Mouse (Mus musculus) lung, adult 2 months (tissue): ENCODE measurements around the gene Caskin2. TPM values are rescaled to one million over a fixed set of nuclear protein-coding genes. Genes with fewer than 3 reads are reported as not detected.
A peak's percentile ranks its signal among the peaks of the same experiment; 100 is the strongest.
"Not testable (repeated sequence)": the region's sequence is repeated elsewhere in the genome, so short reads cannot be mapped to it uniquely, and the experiment has no call there.

Source experiments
- DNase-seq: peaks from one replicate; pipeline ENCODE4 v3.0.0; 2022
- H3K4me1 ChIP-seq: fragments of 200-500 bp; 2 replicates; pipeline ENCODE4 v1.6.1; 2011; ENCODE audit warnings: low read length; ENCODE audit not compliant: control insufficient read depth, insufficient read depth
- H3K4me3 ChIP-seq: fragments of 200-500 bp; replicated peaks from 2 replicates; pipeline ENCODE3; 2011; ENCODE audit warnings: low read depth, mild to moderate bottlenecking, control low read depth, low read length; ENCODE audit errors: extremely low read depth
- CTCF ChIP-seq: fragments of 200-500 bp; IDR thresholded peaks from 2 replicates; pipeline ENCODE4 v1.5.1; 2011; ENCODE audit warnings: mild to moderate bottlenecking, low read length, control low read depth; ENCODE audit not compliant: insufficient read depth
- POLR2A ChIP-seq: fragments of 200-500 bp; IDR thresholded peaks from 2 replicates; pipeline ENCODE4 v1.6.1; 2011; ENCODE audit warnings: low read depth, mild to moderate bottlenecking, control low read depth, low read length, borderline replicate concordance; ENCODE audit errors: extremely low read depth
- WGBS: fragments of 180-500 bp; shearing (Covaris S2); methylation state at CpG from one replicate; pipeline ENCODE4 v1.1.7; 2018; 5-methylcytosine and 5-hydroxymethylcytosine counted together
- polyA plus RNA-seq: library from polyadenylated mRNA; depleted of rRNA; stranded (reverse); fragments of >200 nt; gene quantifications from 2 replicates; pipeline ENCODE4 v1.2.3, GENCODE M21; 2012

Gene Caskin2
- polyA plus RNA-seq, 1 experiment: 105 TPM

- WGBS: 45% methylated on average over 4 of the region's 4 CpGs
- TF ChIP-seq POLR2A (no peak), CTCF (no peak)
- Histone ChIP-seq H3K4me3 (no peak overlapping the region), H3K4me1 (peaks cover 24% of the 10 kb centered on the region)
- DNase-seq: no peak
These were observed 38.8 kb downstream of the Caskin2 start for GRCm38 (mm10) chr11:115774653-115775052.

DNA sequence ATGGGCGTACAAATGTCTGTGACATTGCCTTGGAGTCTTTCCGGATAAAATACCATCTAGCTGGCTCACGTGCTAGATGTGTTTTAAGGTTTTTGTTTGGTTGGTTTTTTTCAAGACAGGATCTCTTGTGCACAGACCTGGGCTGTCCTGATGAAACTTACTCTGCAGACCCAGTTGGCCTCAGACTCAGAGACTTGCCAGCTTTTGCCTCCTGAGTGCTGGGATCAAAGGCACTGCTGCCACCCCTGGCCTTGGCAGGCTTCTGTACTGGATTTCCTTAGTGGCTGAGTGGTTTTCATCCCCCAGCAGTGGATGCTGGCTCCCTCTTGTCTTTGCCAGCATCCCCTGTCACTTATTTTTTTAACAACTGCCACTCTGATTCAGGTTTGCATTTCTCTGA is 44.5 kb downstream of the Caskin2 start:
- no peak for DNase-seq
- Histone ChIP-seq H3K4me3 (no peak overlapping the region), H3K4me1 (peaks cover 16% of the 10 kb centered on the region)
- WGBS: 49% methylated on average over 3 of the region's 3 CpGs
- TF ChIP-seq CTCF (no peak), POLR2A (no peak)

GRCm38 (mm10) chr11:115766981-115767380 is 46.5 kb downstream of the Caskin2 start:
- 60% methylated on average over 8 of the region's 8 CpGs for WGBS
- H3K4me3 ChIP-seq: no peak overlapping the region
- TF ChIP-seq POLR2A (no peak), CTCF (no peak)
- no peak for DNase-seq
- H3K4me1 ChIP-seq: peaks cover 15% of the 10 kb centered on the region

DNA sequence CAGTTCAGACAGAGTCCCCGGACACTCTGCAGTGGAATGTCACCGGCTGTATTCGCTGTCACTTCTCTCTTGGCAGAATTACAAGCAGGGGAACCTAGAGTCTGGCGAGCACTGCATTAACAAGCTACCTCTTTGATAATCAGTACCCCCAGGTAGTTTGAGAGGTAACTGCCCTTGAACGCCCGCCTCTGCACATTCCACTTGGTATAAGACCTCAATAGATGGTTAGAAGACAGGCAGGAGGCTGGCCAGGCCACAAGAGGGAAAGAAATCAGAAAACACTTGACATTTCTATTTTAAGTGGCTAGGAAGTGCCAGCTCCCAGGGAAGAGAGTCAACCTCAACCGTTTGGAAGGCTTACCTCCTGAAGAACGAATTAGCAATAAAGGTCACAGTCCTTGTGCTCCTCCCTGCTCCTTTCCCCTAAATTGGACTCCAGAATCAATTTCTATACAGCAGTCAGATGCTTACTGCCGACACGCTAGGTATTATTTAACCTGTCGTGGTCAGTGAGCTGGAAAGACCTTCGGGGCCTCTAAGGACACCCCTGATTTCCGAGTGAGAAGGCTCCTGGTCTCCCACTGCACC is 47.0 kb downstream of the Caskin2 start:
- WGBS: 30% methylated on average over 13 of the region's 13 CpGs
- TF ChIP-seq CTCF (no peak), POLR2A (no peak)
- DNase-seq: peak; percentile 66

GRCm38 (mm10) chr11:115765607-115766141 is 47.8 kb downstream of the Caskin2 start:
- DNase-seq: no peak
- peaks cover 14% of the 10 kb centered on the region for H3K4me1 ChIP-seq
- under 1% methylated on average over 34 of the region's 34 CpGs for WGBS

More for the DNA sequence above, 47.0 kb downstream of the Caskin2 start:
- Histone ChIP-seq H3K4me3 (peak overlapping the region; percentile 91), H3K4me1 (peaks cover 15% of the 10 kb centered on the region)

GRCm38 (mm10) chr11:115765103-115765606 is 48.3 kb downstream of the Caskin2 start, which contains the start of gene Tmem94:
Gene Tmem94, plus strand, starts transcription at chr11:115765433.
- TF ChIP-seq CTCF (no peak), POLR2A (no peak; the same call in 1 of the 2 replicates)
- Histone ChIP-seq H3K4me1 (peaks cover 13% of the 10 kb centered on the region), H3K4me3 (peak within 1 kb of the TSS; percentile 91)
- WGBS: under 1% methylated on average over 32 of the region's 32 CpGs
- DNase-seq: peak; percentile 96

More at GRCm38 (mm10) chr11:115765607-115766141, 47.8 kb downstream of the Caskin2 start:
- peak overlapping the region; percentile 91 for H3K4me3 ChIP-seq
- TF ChIP-seq POLR2A (peak; percentile 50; the same call in 1 of the 2 replicates), CTCF (no peak)

- 25% methylated on average over 2 of the region's 2 CpGs for WGBS
- Histone ChIP-seq H3K4me1 (peaks cover 13% of the 10 kb centered on the region), H3K4me3 (no peak overlapping the region)
- no peak for DNase-seq
- no peak for TF ChIP-seq CTCF
- TF ChIP-seq POLR2A: no peak
These were observed 48.7 kb downstream of the Caskin2 start for GRCm38 (mm10) chr11:115764698-115765097.

DNA sequence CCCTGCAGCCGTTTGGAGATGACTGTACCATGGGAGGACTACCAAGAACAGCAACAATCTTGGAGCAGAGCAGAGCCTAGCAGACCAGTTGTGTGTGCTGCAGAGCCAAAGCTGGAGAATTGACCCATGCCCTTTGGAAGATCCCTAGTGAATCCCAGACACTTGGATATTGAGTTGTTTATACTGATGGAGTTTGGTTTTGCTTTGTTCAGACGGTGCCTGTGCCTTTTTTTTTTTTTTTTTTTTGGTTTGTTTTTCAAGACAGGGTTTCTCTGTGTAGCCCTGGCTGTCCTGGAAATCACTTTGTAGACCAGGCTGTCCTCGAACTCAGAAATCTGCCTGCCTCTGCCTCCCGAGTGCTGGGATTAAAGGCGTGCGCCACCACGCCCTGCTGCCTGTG is 51.3 kb downstream of the Caskin2 start:
- not testable (repeated sequence) for H3K4me1 ChIP-seq, H3K4me3 ChIP-seq, DNase-seq
- WGBS: 85% methylated on average over 7 of the region's 7 CpGs

DNA sequence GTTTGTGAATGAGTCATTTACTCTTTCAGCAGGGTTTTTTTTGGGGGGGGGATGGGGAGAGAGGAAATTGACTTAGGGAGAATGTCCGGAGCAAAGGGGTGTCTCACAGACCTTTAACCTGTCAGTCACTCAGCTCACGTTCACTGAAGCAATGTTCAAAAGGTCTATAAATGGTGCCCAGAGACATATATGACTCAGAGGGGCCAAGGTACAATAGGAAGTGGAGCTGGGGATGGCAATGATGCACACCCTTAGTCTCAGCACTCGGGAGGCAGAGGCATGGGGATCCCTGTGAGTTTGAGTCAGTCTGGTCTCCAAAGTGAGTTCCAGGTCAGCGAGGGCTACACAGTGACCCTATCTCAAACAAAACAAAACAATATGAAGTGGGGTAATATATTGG is 60.0 kb downstream of the Caskin2 start:
- Histone ChIP-seq H3K4me3 (no peak overlapping the region), H3K4me1 (no peaks in the 10 kb centered on the region)
- DNase-seq: no peak
- TF ChIP-seq CTCF (no peak), POLR2A (no peak)
- 53% methylated on average over 4 of the region's 4 CpGs for WGBS

DNA sequence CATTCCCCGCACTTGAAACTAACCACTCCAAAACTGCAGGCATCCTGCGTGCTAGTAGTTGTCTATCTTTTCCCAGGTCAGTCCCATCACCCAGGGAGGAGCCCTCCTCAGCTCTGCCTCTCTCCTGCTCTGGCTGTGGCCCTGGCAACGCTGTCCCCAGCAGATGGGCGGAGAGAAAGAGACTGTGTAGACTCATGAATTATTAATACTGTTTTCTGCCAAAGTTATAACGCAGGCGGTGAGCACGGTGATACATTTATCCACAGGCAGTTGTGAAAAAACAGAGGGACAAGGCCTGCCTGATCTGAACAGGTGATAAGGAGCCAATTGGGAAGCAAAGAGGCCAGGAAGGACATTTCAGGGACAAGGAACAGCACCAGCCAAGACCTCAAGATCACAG is 60.8 kb downstream of the Caskin2 start:
- no peak overlapping the region for H3K4me3 ChIP-seq
- DNase-seq: no peak
- no peak for TF ChIP-seq POLR2A
- TF ChIP-seq CTCF: no peak
- WGBS: 84% methylated on average over 7 of the region's 7 CpGs
- no peaks in the 10 kb centered on the region for H3K4me1 ChIP-seq
